Mouse (Mus musculus): ENCODE results near the gene Grin1. TPM values are rescaled to one million over a fixed set of nuclear protein-coding genes. Genes with fewer than 3 reads are reported as not detected.

The Grin1 gene
- polyA plus RNA-seq, 1 experiment from 2014 or later = 0.32 TPM

DNA sequence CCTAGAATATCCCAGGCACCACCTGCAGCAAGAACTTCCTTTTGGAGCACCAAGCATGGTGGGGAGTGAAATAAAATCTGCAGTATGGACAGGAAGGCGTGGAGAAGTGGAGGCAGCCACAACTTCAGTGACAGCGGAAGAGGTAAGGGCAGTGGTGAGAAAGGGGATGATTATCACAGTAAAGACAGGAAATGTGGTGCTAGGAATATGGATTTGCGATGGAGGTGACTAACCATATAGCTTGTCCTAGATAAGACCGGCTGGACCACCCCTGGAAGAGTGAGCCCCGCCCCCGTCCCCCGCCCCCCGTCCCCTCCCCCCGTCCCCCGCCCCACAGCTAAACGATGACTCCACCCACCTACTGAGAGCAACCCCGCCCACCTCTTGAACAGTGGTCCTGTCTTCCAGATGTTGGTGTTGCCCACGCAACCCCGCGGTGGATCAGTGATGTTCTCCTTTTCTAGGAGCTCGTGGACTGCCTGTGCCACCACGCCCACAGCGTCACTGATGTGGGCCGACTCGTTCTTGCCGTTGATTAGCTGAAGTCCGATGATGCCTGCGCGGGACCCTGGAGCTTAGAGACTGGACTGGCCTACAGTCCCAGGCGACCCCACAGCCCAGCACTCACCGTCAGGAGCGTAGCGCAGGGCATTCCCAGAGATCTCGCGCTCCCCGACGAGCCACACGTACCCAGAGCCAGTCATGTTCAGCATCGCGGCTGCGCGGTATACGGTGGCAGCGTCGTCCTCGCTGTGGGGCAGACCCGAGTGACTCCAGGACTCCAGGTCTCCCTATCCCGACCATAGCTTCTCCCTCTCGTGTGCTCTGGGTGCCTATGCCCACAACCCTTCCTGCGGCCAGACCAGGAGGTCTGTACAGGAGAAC lies 14.1 kb downstream of the Grin1 start:
- Histone ChIP-seq H3K36me3 (ENCODE audit: control insufficient read depth, insufficient read depth, low read length) (no peaks in the 10 kb centered on the region), H3K27me3 (ENCODE audit: control insufficient read depth, insufficient read depth, low read length) (peaks cover 36% of the 10 kb centered on the region), H3K9ac (ENCODE audit: low read depth, low read length) (peak overlapping the region; percentile 42; the same call in 1 of the 2 replicates), H3K4me3 (ENCODE audit: low read length) (peak overlapping the region; percentile 41), H3K4me1 (ENCODE audit: control insufficient read depth, insufficient read depth, low read length) (0 out of 2 replicates have a peak, but pooled peaks cover 6% of the 10 kb centered on the region), H3K4me2 (replicated peaks; ENCODE audit: low read depth, low read length) (peak overlapping the region; percentile 75), H3K27ac (ENCODE audit: low read depth, low read length) (no peak overlapping the region), H3K9me3 (ENCODE audit: control insufficient read depth, low read length) (no peaks in the 10 kb centered on the region)
- WGBS = 3% methylated on average over 45 of the region's 45 CpGs
- peak; percentile 78 for ATAC-seq (ENCODE audit: low FRiP score, low TSS enrichment)

DNA sequence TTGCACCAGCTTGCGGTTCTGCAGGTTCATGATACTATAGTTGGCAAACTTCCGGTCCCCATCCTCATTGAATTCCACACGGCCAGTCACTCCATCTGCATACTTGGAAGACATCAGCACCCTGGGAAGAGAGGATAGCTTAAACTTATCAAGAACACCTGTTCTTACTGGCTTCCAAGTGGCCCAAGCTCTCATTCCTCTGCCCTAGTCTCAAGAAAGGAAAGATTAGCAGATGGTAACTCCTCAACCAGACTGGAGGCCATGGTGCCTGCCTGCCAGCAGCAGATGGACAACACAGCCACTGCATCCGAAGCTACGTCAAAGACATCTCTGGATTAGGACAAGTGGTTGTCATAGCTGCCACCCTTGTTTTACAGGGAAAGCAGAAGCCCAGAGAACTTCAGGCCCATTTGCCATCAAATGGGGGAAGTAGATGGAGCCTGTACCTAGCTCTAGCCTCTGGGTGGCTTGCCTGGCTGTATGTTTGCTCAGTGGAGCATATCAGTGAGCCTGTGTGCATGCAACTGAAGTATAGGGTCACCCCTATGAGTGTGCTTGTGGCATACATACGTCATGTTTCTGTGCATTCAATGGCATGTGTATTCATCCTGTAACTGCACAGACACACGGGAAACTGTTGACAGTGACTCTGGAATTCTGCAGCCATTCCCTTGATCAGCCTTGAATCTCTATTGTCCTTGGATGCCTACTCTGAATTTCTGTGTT lies 14.9 kb downstream of the Grin1 start:
- Histone ChIP-seq H3K27ac (ENCODE audit: low read depth, low read length) (no peak overlapping the region), H3K4me3 (ENCODE audit: low read length) (no peak overlapping the region), H3K9me3 (ENCODE audit: control insufficient read depth, low read length) (no peaks in the 10 kb centered on the region), H3K27me3 (ENCODE audit: control insufficient read depth, insufficient read depth, low read length) (peaks cover 32% of the 10 kb centered on the region), H3K4me1 (ENCODE audit: control insufficient read depth, insufficient read depth, low read length) (0 out of 2 replicates have a peak, but pooled peaks cover 6% of the 10 kb centered on the region), H3K36me3 (ENCODE audit: control insufficient read depth, insufficient read depth, low read length) (no peaks in the 10 kb centered on the region), H3K4me2 (replicated peaks; ENCODE audit: low read depth, low read length) (peak overlapping the region; percentile 75), H3K9ac (ENCODE audit: low read depth, low read length) (no peak overlapping the region)
- 71% methylated on average over 7 of the region's 7 CpGs for WGBS
- no peak; the same call in 1 of the 2 replicates for ATAC-seq (ENCODE audit: low FRiP score, low TSS enrichment)

DNA sequence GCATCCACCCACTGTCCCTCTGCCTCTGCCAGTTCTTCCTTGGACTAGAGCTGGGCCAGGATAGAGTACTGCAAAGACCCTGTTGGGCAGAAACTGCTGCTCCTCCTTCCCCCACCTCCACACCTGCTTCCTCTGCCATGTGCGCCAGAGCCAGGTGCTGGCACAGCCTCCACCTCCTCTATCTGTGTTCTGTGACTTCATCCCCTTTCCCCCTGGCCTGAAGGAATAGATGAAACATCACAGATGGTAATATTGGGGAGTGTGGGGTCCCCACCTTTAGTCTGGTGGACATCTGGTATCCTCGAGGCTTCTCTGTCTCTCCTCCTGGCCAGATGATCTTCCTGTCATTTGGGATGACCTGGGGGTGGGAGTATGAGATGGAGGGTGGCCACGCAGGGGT lies 15.5 kb downstream of the Grin1 start:
- Histone ChIP-seq H3K9me3 (ENCODE audit: control insufficient read depth, low read length) (no peaks in the 10 kb centered on the region), H3K27me3 (ENCODE audit: control insufficient read depth, insufficient read depth, low read length) (peaks cover 25% of the 10 kb centered on the region), H3K4me1 (ENCODE audit: control insufficient read depth, insufficient read depth, low read length) (0 out of 2 replicates have a peak, but pooled peaks cover 6% of the 10 kb centered on the region), H3K27ac (ENCODE audit: low read depth, low read length) (no peak overlapping the region), H3K4me3 (ENCODE audit: low read length) (no peak overlapping the region), H3K4me2 (replicated peaks; ENCODE audit: low read depth, low read length) (no peak overlapping the region), H3K9ac (ENCODE audit: low read depth, low read length) (no peak overlapping the region), H3K36me3 (ENCODE audit: control insufficient read depth, insufficient read depth, low read length) (no peaks in the 10 kb centered on the region)
- 61% methylated on average over 3 of the region's 3 CpGs for WGBS
- ATAC-seq (ENCODE audit: low FRiP score, low TSS enrichment) = no peak

- Histone ChIP-seq H3K27ac (ENCODE audit: low read depth, low read length) (no peak overlapping the region), H3K9me3 (ENCODE audit: control insufficient read depth, low read length) (no peaks in the 10 kb centered on the region), H3K4me1 (ENCODE audit: control insufficient read depth, insufficient read depth, low read length) (no peaks in the 10 kb centered on the region), H3K27me3 (ENCODE audit: control insufficient read depth, insufficient read depth, low read length) (peaks cover 12% of the 10 kb centered on the region), H3K9ac (ENCODE audit: low read depth, low read length) (no peak overlapping the region), H3K4me3 (ENCODE audit: low read length) (no peak overlapping the region), H3K36me3 (ENCODE audit: control insufficient read depth, insufficient read depth, low read length) (no peaks in the 10 kb centered on the region), H3K4me2 (replicated peaks; ENCODE audit: low read depth, low read length) (no peak overlapping the region)
- WGBS = 79% methylated on average over 10 of the region's 10 CpGs
- ATAC-seq (ENCODE audit: low FRiP score, low TSS enrichment) = no peak
Measured at GRCm38 (mm10) chr2:25298046-25298445, 20.9 kb downstream of the Grin1 start.

- Histone ChIP-seq H3K4me1 (ENCODE audit: control insufficient read depth, insufficient read depth, low read length) (peaks cover 7% of the 10 kb centered on the region; the same call in 1 of the 2 replicates), H3K9me3 (ENCODE audit: control insufficient read depth, low read length) (no peaks in the 10 kb centered on the region), H3K4me3 (ENCODE audit: low read length) (no peak overlapping the region), H3K9ac (ENCODE audit: low read depth, low read length) (no peak overlapping the region), H3K27me3 (ENCODE audit: control insufficient read depth, insufficient read depth, low read length) (peaks cover 20% of the 10 kb centered on the region), H3K36me3 (ENCODE audit: control insufficient read depth, insufficient read depth, low read length) (no peaks in the 10 kb centered on the region), H3K4me2 (replicated peaks; ENCODE audit: low read depth, low read length) (no peak overlapping the region), H3K27ac (ENCODE audit: low read depth, low read length) (no peak overlapping the region)
- no peak for ATAC-seq (ENCODE audit: low FRiP score, low TSS enrichment)
- 76% methylated on average over 8 of the region's 8 CpGs for WGBS
Measured at GRCm38 (mm10) chr2:25297093-25297492, 21.9 kb downstream of the Grin1 start.

DNA sequence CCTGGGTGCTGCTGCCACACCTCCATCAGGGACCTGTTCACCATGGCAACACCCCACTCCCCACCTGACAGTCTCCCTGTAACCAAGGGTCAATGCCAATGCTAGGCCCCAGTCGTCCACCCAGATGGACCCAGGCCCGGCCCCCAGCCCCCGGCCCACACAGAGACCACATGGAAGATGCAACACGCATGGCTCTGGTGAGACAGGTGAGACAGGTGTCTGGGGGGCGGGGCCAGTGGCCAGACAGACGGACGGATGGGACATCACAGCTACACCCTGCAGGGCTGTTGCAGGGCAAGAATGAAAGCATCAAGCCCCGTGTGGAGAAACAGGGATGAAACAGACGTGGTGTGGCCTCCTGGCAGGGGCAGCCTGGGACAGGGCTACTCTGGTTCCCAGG lies 25.3 kb downstream of the Grin1 start:
- ATAC-seq (ENCODE audit: low FRiP score, low TSS enrichment) = no peak
- H3K9ac ChIP-seq (ENCODE audit: low read depth, low read length) = no peak overlapping the region
- no peak overlapping the region for H3K27ac ChIP-seq (ENCODE audit: low read depth, low read length)
- H3K36me3 ChIP-seq (ENCODE audit: control insufficient read depth, insufficient read depth, low read length) = no peaks in the 10 kb centered on the region
- peaks cover 10% of the 10 kb centered on the region; the same call in 1 of the 2 replicates for H3K4me1 ChIP-seq (ENCODE audit: control insufficient read depth, insufficient read depth, low read length)
- H3K4me2 ChIP-seq (replicated peaks; ENCODE audit: low read depth, low read length) = no peak overlapping the region
- 75% methylated on average over 9 of the region's 9 CpGs for WGBS
- H3K9me3 ChIP-seq (ENCODE audit: control insufficient read depth, low read length) = no peaks in the 10 kb centered on the region
- peaks cover 54% of the 10 kb centered on the region for H3K27me3 ChIP-seq (ENCODE audit: control insufficient read depth, insufficient read depth, low read length)
- H3K4me3 ChIP-seq (ENCODE audit: low read length) = no peak overlapping the region

DNA sequence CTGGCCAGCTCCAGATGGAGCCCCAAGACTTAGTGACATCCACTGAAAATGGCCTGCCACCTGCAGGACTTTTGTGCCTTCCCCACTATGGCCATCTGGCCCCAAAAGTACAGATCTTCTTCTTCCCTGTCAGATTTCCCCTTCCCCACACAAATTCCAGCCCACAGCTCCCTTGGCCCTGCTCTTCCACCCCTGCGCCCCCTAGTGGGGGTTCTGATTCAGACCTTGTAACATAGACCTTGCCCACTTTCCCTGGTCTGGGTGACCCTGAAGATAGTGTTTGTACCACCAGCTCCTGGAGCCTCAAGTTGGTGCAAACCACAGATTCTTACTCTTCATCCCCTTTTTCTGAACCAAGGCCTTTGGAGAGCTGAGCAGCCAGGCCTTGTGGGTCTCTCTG lies 26.1 kb downstream of the Grin1 start:
- H3K4me1 ChIP-seq (ENCODE audit: control insufficient read depth, insufficient read depth, low read length) = peaks cover 10% of the 10 kb centered on the region; the same call in 1 of the 2 replicates
- peak overlapping the region; percentile 44; the same call in 1 of the 2 replicates for H3K4me2 ChIP-seq (replicated peaks; ENCODE audit: low read depth, low read length)
- no peaks in the 10 kb centered on the region for H3K9me3 ChIP-seq (ENCODE audit: control insufficient read depth, low read length)
- ATAC-seq (ENCODE audit: low FRiP score, low TSS enrichment) = no peak
- peak overlapping the region; percentile 28; the same call in 1 of the 2 replicates for H3K4me3 ChIP-seq (ENCODE audit: low read length)
- WGBS = 0% methylated on average over 1 of the region's 1 CpGs
- no peaks in the 10 kb centered on the region for H3K36me3 ChIP-seq (ENCODE audit: control insufficient read depth, insufficient read depth, low read length)
- no peak overlapping the region for H3K27ac ChIP-seq (ENCODE audit: low read depth, low read length)
- H3K9ac ChIP-seq (ENCODE audit: low read depth, low read length) = no peak overlapping the region
- H3K27me3 ChIP-seq (ENCODE audit: control insufficient read depth, insufficient read depth, low read length) = peaks cover 62% of the 10 kb centered on the region

- Histone ChIP-seq H3K9ac (ENCODE audit: low read depth, low read length) (no peak overlapping the region), H3K4me3 (ENCODE audit: low read length) (peak overlapping the region; percentile 28), H3K27ac (ENCODE audit: low read depth, low read length) (no peak overlapping the region), H3K4me2 (replicated peaks; ENCODE audit: low read depth, low read length) (peak overlapping the region; percentile 44), H3K27me3 (ENCODE audit: control insufficient read depth, insufficient read depth, low read length) (peaks cover 60% of the 10 kb centered on the region), H3K4me1 (ENCODE audit: control insufficient read depth, insufficient read depth, low read length) (peaks cover 10% of the 10 kb centered on the region; the same call in 1 of the 2 replicates), H3K36me3 (ENCODE audit: control insufficient read depth, insufficient read depth, low read length) (no peaks in the 10 kb centered on the region), H3K9me3 (ENCODE audit: control insufficient read depth, low read length) (no peaks in the 10 kb centered on the region)
- peak; percentile 16; the same call in 1 of the 2 replicates for ATAC-seq (ENCODE audit: low FRiP score, low TSS enrichment)
- WGBS = 2% methylated on average over 21 of the region's 43 CpGs
Measured at GRCm38 (mm10) chr2:25292054-25292544, 26.9 kb downstream of the Grin1 start.

Data from kidney, embryonic 14.5 days (tissue).